Mouse (Mus musculus) ES-E14 (cell line): ENCODE data around the gene Hist1h1e.

ENCODE experiments used
- CHD2 ChIP-seq: IDR thresholded peaks from 2 replicates; pipeline ENCODE4 v1.6.1; 2014; ENCODE audit warnings: mild to moderate bottlenecking, low read depth, low read length, inconsistent platforms
- MAFK ChIP-seq: IDR thresholded peaks from 2 replicates; pipeline ENCODE4 v1.6.1; 2014; ENCODE audit warnings: mild to moderate bottlenecking, low read depth, low read length, inconsistent platforms; ENCODE audit not compliant: insufficient read depth
- ZNF384 ChIP-seq: IDR thresholded peaks from 2 replicates; pipeline ENCODE4 v1.6.1; 2012; ENCODE audit warnings: low read depth, low read length, inconsistent platforms

DNA sequence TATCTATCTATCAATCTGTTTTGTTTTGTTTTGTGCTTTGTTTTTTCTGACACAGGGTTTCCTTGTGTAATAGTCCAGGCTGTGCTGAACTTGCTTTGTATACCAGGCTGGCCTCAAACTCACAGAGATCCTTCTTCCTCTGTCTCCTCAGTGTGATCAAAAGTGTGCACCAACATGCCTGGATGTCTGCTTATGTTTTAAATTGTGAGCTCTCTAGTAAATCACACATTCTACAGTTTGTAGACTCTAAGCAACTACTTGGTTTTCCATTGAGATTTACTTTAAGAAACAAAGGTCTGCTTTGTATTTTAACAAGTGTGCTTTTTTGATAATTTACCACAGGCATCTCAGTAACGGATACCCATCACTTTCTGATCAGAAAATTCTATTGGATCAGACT, 44.5 kb downstream of the Hist1h1e start:
- TF ChIP-seq CHD2 (no peak), MAFK (no peak), ZNF384 (no peak)
